Mouse (Mus musculus) layer of hippocampus, adult 9-11 months (tissue): Measurements from ENCODE around the gene Tspan3.
A peak's percentile ranks its signal among the peaks of the same experiment; 100 is the strongest.

ENCODE experiments used
- DNase-seq: peaks from one replicate; pipeline ENCODE4 v3.0.0; 2022

Tspan3 gene

DNA sequence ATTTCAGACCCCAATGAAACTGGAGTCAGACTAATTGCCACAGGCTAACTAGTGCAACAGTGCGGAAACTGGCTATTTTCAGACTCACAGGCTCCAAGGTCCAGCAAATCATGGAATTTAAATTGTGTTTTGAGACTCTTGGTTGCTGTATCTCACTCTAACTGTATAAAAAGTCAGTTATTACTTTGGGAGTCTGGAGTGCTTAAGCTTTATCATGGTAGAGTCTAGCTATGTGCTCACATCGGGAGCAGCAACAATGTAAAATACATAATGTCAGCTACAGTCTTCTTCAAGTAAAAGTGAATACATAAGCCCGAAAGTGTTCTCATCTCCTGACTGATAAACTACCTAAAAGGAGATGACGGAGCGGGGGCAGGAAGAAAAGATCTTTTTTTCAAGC lies 10.7 kb downstream of the Tspan3 start:
- DNase-seq = no peak

DNA sequence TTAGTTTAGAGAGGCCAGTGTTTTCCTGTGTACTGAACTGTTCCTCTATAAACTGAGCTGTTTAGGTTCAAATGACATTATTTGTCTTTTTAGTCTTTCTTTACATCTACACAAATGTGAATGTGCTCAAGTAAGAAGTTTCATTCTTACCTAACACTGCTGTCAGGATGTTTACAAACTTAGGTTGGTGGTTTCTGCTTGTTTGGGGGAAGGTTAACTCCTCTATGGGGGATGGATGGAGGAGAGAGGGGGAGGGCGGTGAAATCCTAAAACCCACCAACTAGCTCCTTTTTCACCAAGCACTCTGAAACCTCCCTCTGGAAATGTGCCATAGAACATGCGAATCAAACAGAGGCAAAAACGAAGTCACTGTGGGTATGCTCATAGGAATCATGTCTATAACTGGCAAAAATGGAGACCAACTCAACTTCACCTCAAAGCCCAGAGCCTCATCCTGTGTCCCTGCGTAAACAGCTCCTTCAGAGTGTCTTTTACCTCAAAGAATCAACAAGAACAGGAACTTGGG lies 12.7 kb downstream of the Tspan3 start:
- no peak for DNase-seq

DNA sequence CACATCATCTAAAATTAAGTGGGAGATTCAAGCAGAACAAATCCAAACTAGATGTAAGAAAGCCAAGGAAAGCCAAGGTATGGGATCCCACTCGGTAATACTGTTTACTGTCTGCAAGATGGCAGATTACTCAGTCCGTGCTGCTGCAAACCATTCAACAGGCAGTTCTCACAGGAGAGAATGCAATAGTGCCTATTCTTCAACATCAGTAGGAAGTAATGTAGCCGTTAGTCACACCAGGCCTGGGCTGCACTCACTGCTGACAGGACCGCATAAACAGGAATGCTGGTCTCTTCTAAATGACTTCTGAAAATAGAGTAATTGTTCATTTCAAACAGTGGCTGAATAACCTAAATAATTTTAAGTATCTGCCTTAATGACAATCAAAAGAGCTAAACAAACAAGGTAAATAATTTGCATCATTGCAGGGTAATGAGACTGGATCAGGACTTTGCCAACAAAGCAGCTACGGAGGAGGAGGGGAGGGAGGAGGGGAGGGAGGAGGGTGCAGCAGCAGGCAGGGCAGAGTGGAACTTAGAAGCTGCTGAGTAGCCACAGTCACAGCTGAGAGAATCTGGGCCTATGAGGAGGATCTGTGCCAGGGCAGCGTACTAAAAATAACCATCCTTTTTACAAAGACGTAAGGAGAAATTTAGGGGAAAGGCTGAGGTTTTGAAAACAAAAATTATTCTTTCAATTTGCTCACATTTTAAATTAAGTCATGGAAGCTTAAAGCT lies 13.4 kb downstream of the Tspan3 start:
- peak; percentile 56 for DNase-seq

DNA sequence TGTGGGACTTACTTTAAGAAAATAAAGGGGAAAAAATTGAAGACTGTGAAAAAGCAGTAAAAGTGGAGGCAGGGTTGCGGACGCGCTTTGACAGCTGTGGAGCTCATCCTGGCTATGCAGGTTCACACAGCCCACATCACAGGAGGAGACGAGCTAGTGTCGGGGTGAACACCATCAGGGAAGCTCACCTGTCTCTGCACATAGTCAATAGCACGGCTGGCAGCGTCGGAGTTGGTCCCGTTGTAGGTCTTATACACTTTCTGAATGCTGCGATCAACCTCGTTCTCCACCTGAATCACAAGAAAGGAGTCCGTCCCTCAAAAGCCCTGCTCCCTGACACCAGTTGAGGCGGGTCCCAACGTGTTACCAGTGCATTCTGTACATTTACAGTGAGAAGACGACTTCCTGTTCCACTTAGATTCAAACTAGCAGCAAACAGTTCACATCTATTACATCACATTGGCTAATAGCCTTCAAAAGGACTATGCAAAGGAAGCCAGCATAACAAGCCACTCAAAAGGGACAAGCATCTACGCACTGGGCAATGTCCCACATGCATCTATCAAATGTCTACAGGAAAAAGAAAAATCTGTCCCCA lies 18.9 kb downstream of the Tspan3 start:
- DNase-seq = no peak

DNA sequence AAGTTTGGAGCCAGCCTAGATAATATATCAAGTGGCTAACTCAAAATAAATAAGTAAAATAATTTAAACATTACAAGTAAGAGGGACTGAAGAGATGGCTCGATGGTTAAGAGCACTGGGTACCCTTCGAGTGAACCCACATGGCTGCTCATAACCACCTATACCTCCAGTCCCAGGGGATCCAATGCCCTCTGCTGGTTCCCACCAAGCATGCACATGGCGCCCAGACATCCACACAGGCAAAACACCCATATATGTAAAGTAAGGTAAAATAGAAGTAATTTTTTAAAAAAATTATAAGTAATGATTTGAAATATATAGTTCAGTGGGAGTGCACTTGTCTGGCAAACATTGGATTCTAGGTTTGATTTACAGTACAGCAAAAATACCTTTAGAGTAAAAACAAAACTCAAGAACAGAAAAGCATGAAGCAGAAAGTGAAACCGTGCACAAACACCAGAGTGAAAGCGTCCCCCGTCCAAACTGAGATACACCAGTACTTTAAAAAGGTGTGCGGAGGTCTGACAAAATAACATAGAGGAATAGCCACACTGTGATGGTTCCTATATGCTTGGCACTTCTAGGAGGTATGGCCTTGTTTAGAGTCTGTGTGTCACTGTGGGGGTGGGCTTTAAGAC lies 20.8 kb downstream of the Tspan3 start:
- DNase-seq = no peak

DNA sequence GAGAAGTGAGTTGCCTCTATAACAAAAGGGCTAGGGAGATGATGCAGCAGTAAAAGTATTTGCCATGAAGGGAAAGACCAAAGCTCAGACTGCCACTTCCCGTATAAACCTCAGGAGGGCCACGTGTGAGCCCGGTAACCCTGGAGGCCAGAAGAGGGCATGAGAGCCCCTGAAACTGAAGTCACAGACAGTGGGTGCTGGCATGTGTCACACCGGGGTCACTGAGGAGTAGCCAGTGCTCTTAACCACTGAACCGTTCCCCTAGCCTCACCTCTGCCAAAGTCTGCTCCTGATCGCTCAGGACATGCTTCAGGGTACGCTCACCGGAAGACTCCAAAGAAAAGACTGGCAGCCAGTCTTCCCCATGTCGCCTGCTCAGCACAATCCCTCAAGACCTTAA lies 23.5 kb downstream of the Tspan3 start:
- no peak for DNase-seq

DNA sequence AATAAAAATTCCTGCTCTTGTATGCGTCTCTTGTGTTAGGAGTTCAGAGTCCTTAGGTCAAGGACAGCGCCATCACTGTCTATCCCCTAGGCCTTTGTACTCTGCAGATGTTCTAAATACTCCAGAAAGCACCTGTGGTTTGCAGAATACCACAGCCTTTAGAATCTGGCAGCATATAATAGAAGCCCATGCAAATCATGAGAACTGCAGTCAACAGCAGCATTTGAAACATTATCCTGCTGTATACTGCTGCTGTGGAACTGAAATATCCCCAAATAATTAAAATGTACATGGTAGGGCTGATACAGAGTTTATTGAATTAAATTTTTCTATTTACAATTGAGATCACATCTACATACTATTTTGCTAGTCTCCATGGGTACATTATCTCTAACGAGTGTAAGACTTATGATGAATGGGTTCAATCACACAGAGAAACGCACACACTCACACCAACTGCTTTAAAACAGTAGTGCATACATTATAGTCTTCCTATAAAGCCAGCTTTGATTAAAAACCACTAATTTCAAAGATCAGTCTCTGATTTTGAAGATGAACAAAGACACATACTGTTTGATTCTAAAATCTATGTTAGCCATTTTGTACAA lies 29.6 kb downstream of the Tspan3 start:
- DNase-seq = no peak

DNA sequence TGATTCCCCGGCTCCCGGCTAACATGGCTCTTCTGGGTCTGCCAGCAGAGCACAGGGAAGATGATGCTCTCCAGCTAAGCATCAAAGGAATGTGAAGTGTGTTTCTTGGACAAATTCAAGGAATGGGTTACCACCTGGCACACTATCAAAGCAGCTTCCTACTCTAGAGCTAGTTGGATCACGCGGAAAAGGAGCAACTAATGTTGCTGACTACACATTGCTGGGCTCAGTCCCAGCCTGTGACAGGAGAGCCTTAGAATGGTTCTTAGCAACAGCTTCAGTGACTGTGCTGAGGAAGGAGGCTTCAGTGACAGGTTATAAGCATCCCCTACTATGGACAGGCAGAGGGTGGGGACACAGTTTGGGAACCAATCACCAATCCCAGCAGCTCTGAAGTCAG lies 30.7 kb downstream of the Tspan3 start:
- no peak for DNase-seq

DNA sequence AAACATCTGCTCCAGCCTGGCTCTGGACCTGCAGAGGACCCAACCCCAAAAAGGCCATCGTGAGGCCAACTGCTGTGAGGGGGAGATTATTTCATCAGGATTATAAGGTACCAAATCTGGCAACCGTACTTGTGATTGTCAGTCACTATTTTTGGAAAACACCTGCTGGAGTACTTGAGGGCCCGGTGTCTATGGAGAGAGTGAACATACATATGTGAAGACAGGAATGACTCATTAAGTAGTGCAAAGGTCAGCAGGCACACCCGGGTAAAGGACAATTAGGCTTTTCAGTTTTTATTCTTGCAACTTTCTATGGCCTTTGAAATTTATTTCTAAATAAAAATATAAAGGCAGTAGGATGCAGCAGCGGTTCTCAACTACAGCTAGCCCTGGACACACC lies 31.3 kb downstream of the Tspan3 start:
- DNase-seq = no peak

DNA sequence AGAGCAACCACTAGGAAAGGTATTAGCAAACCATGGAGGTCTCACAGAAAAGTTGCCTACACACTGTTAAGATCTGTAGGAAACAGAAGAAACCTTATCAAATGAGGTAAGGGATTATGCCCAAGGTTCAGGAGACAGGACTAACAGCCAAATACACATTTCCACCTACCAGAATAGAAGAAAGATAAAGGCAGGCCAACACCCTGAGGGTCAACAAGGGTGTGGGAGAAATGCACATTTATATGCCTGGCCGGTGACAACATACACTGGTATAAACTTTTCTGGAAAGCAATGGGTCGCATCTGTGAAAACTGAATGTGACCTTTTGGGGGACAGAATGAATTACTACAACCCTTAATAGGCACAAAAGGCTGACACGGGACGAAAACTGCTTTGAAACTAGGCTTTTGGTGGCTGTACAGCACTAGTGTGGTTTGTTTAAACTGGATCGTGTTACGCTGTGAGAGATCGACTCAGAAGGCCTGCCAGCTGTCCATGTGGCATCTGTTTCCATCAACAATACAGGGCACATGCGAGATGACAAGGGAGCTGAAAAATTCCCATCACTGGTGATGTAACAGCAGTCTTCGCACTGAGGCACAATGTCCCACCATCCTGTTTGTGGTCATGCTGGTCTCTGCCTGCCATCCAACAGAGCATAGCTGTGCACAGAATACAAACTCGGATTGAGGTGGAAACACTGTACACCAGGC lies 33.3 kb downstream of the Tspan3 start:
- DNase-seq = no peak

DNA sequence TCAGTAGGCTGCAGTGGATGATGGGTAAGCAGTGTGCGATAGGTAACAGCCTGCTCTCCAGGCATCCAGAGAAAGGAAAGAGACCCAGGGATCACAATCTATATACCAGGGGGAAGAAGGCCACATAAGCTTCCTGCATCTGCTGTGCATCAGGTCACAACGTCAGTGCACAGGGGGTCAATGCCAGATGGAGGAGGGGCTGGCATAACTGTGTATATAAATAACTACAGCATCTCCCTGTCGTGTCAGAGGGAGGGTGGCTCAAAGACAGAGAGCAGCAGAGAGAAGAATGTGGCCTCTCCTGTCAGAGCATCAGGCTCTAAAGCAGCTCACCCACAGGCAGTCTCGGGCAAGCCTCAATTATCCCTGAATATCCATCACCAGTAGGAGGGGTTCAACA lies 34.7 kb downstream of the Tspan3 start:
- DNase-seq = no peak

DNA sequence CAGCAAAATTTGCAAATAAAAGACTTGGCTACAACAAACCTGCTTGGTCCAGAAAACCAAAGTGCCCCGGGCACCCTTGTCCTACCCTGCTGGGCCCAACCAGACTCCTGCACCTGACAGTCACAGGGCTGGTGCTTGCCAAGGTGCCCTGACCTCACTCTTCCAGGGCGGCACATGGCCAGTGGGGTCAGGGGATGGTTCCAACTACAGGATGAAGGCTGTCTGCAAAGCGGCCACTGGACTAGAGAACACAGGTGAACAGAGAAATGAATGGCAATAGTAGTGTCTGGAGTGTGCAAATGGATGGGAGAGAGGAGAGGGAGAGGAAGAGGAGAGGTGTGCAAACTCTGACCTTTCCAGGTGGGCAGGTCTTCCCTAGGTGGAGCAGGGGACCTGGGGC lies 35.3 kb downstream of the Tspan3 start:
- no peak for DNase-seq

DNA sequence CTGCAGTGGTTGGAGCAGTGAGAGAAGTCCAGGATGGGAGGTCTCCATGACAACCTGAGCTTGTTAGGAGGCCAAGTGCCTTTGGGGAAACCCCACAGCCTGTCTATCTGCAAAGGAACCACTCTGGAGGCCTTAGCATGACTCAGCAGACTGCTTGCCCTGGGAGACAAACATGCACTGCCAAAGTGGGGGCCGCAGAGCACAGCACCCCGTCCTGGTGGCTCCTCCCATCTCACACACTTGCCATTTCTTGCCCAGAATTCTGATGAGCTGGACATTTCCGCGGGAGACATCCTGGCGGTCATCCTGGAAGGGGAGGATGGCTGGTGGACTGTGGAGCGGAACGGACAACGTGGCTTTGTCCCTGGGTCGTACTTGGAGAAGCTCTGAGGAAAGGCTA lies 36.9 kb downstream of the Tspan3 start:
- peak; percentile 64 for DNase-seq

DNA sequence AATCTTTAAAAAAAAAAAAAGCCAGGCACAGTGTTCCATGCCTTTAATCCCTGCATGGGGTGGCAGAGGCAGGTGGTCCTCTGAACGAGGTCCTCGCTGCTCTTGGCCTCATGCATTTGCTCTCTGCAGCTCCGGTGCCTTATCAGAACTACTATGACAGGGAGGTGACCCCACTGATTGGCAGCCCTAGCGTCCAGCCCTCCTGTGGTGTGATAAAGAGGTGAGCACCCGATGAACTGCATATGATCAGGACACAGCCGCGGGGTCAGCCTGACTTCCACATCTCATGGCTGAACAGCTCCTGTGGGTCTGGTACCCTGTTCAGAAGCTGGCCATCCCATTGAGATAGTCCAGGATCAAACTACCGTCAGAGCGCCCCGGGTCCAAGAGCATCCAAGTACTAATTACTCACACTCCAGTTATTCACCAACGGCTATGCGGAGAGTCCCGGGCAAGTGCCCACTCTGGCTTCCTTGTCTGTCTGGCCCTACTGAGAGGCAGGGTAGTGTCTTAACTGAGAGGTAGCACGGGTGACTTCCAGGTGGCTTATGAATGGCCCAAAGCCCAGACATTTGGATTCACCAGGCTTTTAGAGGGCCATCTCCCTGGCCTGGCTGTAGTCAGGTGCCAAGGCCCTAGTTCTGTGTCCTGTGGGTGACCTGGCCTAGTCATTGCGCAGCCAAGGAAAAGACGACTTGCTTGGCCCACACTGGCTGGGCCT lies 38.7 kb downstream of the Tspan3 start:
- DNase-seq = no peak

DNA sequence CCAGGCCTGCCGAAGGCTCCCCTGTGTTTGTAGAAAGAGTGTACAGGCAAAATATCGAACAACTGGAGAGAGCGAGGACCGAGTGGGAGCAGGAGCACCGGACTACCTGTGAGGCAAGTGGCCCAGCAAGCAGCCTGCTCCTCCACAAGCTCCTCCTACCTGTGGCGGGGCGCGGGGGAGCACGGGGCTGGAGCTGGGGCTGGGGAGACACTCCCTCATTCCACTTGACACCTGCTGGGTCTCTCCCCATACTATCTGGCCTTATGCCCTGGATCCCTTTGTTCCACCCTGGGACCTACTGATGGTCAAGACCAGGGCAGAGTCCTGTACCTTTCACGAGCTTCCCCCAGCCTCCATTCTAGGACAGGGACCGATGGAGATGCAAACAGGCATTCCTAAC lies 40.7 kb downstream of the Tspan3 start:
- no peak for DNase-seq

DNA sequence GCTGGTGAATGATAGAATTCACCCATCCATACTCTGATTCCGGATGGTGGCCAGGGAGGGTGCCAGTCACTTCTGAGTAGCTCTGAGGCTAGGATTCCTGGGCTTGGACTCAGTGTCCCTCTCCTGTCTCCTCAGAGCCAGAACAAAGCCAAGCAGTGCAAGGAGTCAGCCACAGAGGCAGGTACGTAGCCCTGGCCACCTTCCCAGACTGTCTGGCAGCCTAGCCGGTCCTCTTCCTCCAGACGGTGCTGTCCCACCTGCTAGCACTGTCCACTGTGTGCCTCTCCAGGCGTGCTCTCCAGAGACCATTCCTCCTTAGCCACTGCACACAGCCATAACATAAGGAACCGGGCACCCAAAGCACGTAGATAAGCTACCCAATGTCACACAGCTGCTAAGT lies 41.7 kb downstream of the Tspan3 start:
- DNase-seq = no peak

DNA sequence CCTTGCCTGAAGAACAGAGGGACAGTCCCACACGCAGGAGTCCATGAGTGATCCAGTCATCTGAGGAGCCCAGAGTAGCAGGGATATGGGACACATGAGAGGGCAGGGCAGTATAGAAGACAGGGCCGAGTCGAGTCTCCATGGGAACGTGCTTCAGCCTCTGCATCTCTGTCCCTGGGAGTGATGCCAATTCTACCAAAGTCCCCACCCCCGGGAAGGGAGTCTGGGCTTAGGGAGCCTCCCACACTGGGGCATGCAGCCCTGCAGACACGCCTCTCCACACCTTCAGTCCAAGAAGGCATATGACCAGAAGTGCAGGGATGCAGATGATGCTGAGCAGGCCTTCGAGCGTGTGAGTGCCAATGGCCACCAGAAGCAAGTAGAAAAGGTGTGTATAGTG lies 42.3 kb downstream of the Tspan3 start:
- DNase-seq = no peak

DNA sequence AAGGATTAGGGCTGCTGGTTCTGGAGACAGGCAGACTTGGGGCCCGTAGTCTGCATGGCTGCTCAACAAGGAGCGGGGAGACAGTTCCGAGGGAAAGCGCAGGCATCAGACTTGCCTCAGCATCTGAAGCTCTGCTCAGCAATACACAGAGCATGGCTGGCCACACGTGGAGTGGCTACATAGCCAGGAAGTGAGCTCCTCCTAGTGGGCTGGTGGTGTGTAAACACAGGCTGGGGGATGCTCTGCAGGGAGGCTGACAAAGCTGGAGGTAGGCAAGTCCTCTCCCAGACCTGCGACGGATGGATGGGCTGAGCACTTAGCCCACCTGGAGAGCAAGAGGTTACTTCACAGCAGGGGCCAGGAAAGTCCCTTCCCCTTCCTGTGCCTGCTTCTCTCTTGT lies 44.2 kb downstream of the Tspan3 start:
- peak; percentile 70 for DNase-seq

DNA sequence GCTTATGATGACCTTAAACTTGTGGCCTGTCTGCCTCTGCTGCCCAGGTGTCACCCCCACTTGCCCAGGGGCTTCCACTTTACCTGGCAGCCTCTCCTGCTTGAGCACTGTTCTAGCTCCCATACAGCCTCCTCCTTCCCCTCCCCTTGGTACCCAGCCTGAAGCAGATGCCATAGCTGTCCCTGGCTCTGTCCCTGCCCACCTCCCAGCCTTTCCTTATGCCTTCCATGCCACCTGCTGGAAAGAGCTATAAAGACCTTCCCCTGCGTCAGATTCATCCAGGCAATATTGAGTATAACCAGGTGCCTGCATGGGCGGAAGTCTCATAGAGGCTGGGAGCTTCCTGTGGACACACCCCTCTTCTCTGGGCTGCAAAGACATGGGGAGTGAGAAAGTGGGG lies 45.6 kb downstream of the Tspan3 start:
- no peak for DNase-seq

DNA sequence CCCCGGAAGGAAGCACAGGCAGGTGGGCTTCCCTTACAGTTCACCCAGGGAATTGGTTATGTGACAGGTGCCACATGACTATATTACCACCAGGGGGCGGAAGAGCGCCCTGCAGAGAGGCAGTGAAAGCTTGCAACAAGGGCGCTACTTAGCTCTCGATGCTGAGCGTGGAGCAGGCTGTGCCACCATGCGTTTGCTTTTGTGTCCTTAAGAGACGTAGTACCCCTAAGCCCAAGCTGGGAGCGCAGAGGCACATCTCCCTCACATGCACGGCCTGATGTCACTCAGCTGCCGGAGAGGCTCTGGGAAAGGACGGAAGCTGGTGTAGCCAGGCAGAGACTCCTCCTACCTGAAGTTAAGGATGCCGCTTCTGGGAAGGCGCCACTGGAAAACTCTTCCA lies 46.7 kb downstream of the Tspan3 start:
- peak; percentile 77 for DNase-seq

DNA sequence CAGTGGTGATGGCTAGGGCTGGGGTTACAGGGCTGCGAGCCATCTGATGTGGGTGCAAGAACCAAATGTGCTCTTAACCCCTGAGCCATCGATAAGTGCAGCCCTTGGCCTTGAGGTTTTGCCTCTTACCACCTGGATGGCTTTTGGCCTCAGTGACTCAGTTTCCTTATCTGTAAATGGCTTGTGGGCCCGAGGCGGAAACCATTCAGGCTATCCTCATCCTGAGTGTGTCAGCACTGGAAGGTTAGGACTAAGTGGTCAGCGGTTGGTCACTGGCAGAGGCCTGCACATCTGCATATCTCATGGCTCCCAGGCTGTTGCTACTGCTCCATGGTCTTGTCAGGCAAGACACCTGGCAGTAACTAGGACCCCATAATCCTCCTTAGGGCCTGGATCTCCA lies 47.2 kb downstream of the Tspan3 start:
- no peak for DNase-seq

DNA sequence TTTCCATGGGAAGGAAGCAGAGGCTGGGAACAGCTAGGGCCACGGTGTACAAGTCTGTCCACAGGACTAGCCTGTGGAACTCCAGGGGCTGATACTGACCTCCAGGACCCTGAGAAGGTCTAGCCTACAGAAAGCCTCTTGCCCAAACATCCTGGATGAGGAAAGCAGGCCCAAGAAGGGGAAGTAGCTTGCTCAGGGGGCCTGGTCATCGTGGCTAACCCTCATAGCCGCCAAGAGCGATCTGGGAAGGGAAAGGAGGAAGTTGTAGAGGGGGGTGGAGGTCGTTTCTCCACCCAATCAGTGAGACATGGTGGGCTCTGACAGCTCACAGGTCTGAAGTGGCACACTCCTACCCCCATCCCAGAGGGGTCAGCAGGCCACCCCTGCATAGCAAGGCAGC lies 57.1 kb downstream of the Tspan3 start:
- DNase-seq = peak; percentile 35

DNA sequence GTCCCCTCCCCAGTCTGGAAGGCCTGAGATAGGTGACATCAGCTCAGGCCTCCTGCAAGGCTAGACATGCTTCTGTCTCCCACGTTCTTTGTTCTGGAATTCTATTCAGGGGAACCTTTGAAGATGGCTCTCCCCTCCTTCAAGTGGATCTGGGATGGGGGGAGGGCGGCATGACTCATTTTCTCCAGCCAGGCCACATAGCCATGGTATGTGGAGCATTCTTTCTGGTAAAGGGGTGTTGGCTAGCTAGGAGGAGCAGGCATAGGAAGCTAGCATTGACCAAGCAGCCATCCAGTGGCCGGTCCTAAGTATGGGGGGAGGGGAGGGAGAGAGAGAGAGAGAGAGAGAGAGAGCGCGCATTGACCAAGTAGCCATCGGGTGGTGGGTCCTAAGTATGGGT lies 57.8 kb downstream of the Tspan3 start:
- DNase-seq = no peak
